Mouse (Mus musculus) lung, adult 2 months (tissue): Measurements from ENCODE around the gene Pcca.

Experiments
- CTCF ChIP-seq: fragments of 200-500 bp; IDR thresholded peaks from 2 replicates; pipeline ENCODE4 v1.5.1; 2011; ENCODE audit warnings: mild to moderate bottlenecking, low read length, control low read depth; ENCODE audit not compliant: insufficient read depth
- POLR2A ChIP-seq: fragments of 200-500 bp; IDR thresholded peaks from 2 replicates; pipeline ENCODE4 v1.6.1; 2011; ENCODE audit warnings: low read depth, mild to moderate bottlenecking, control low read depth, low read length, borderline replicate concordance; ENCODE audit errors: extremely low read depth

DNA sequence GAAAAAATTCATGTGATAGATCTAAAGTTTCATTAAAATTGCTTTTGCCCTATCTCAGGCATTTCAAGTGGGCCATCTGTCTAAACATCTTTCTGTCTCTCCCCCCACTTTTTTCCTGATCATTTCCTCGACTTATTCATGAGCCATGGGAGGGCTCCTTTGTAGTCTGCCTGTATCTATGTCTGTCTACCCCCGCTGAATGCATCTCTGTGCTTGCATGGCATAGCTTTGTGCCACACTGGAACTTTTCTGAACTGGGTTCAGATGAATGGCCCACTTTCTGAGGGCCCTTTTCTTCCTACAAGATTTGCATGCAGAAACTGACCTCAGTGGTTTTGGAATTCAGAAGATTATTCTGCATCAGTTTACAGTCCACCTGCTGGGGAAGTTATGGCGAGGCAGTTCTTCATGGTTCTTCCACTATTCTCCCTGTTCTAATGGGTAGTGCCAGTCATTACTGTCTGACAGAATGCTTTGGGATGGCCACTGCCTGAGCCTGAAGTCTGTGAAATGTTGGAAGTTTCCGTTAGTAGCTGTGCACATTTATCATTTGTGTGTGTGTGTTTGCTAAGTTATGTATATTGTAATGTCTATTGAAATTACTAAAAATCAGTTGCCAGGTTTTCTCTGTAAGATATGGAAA, 195.4 kb downstream of the Pcca start:
- TF ChIP-seq CTCF: no peak
- TF ChIP-seq POLR2A: no peak
